Mouse (Mus musculus) C2C12 (cell line): ENCODE data around the gene P3h2.

ENCODE experiments used
- CTCF ChIP-seq: IDR thresholded peaks from one replicate; pipeline ENCODE4 v1.5.1; 2011; ENCODE audit not compliant: control insufficient read depth, insufficient read depth, insufficient read length
- MAX ChIP-seq: IDR thresholded peaks from one replicate; pipeline ENCODE4 v1.6.1; 2011; ENCODE audit warnings: mild to moderate bottlenecking, control low read depth
- MYOG ChIP-seq: IDR thresholded peaks from one replicate; pipeline ENCODE4 v1.6.1; 2011; ENCODE audit not compliant: control insufficient read depth, insufficient read length; ENCODE audit errors: extremely low read depth
- USF1 ChIP-seq: IDR thresholded peaks from one replicate; pipeline ENCODE4 v1.6.1; 2011; ENCODE audit warnings: low read depth, mild to moderate bottlenecking, control low read depth, moderate library complexity

- TF ChIP-seq USF1 (no peak), CTCF (no peak), MYOG (no peak), MAX (no peak)
Measured at GRCm38 (mm10) chr16:25960345-25960744, 145.2 kb downstream of the P3h2 start.
